Mouse (Mus musculus) urinary bladder, postnatal 10 days (tissue): ENCODE results near the gene Chmp4b.

Experiments
- DNase-seq: peaks from one replicate; pipeline ENCODE4 v3.0.0; 2022; ENCODE audit warnings: low spot score

Chmp4b gene

GRCm38 (mm10) chr2:154720315-154720714 lies 68.8 kb downstream of the Chmp4b start:
- no peak for DNase-seq

GRCm38 (mm10) chr2:154723473-154723872 lies 72.0 kb downstream of the Chmp4b start:
- DNase-seq, result no peak

- DNase-seq, result no peak
Observed at GRCm38 (mm10) chr2:154729737-154730136, 78.2 kb downstream of the Chmp4b start.

- no peak for DNase-seq
Observed at GRCm38 (mm10) chr2:154730841-154731240, 79.3 kb downstream of the Chmp4b start.

- no peak for DNase-seq
Observed at GRCm38 (mm10) chr2:154731916-154732315, 80.4 kb downstream of the Chmp4b start.

- no peak for DNase-seq
Observed at GRCm38 (mm10) chr2:154732503-154733141, 81.1 kb downstream of the Chmp4b start.

GRCm38 (mm10) chr2:154734977-154735376 lies 83.5 kb downstream of the Chmp4b start:
- DNase-seq, result no peak

- no peak for DNase-seq
Observed at GRCm38 (mm10) chr2:154735416-154735815, 83.9 kb downstream of the Chmp4b start.

GRCm38 (mm10) chr2:154735986-154736385 lies 84.5 kb downstream of the Chmp4b start:
- DNase-seq, result no peak

GRCm38 (mm10) chr2:154738621-154739020 lies 87.1 kb downstream of the Chmp4b start:
- DNase-seq, result no peak

- no peak for DNase-seq
Observed at GRCm38 (mm10) chr2:154742911-154743819, 91.7 kb downstream of the Chmp4b start.

- no peak for DNase-seq
Observed at GRCm38 (mm10) chr2:154743915-154744314, 92.4 kb downstream of the Chmp4b start.
